Mouse (Mus musculus) spleen, postnatal 36 days (tissue): ENCODE measurements around the gene Rtf2.

Source experiments
- DNase-seq, 2 experiments: peaks; one replicate each; pipeline ENCODE4 v3.0.0; 2022; ENCODE audit warnings: low spot score in 2 of 2, mixed read lengths in 1 of 2

Gene Rtf2

GRCm38 (mm10) chr2:172437371-172437952 is 2.9 kb upstream of the Rtf2 start:
- DNase-seq = peak; percentile 61 to 66

- no peak for DNase-seq
These were observed 267 bp downstream of the Rtf2 start for GRCm38 (mm10) chr2:172440640-172441005.

- DNase-seq = peak; percentile 9 to 37
These were observed 820 bp downstream of the Rtf2 start for GRCm38 (mm10) chr2:172441176-172441575.

GRCm38 (mm10) chr2:172445617-172446016 is 5.3 kb downstream of the Rtf2 start:
- no peak for DNase-seq

GRCm38 (mm10) chr2:172447317-172447716 is 7.0 kb downstream of the Rtf2 start:
- DNase-seq = peak; percentile 29 to 32

GRCm38 (mm10) chr2:172448329-172448728 is 8.0 kb downstream of the Rtf2 start:
- no peak for DNase-seq

GRCm38 (mm10) chr2:172450640-172451039 is 10.3 kb downstream of the Rtf2 start:
- DNase-seq = no peak

- DNase-seq = no peak
These were observed 11.7 kb downstream of the Rtf2 start for GRCm38 (mm10) chr2:172452031-172452430.

GRCm38 (mm10) chr2:172452458-172452857 is 12.1 kb downstream of the Rtf2 start:
- DNase-seq = no peak

- DNase-seq = no peak
These were observed 18.1 kb downstream of the Rtf2 start, which contains the start of gene Gcnt7 for GRCm38 (mm10) chr2:172458496-172458895. TSS of gene Gcnt7 (minus strand) at chr2:172458596.

- DNase-seq = no peak
These were observed 20.3 kb downstream of the Rtf2 start for GRCm38 (mm10) chr2:172460647-172461046.

- no peak for DNase-seq
These were observed 22.5 kb downstream of the Rtf2 start for GRCm38 (mm10) chr2:172462813-172463212.

GRCm38 (mm10) chr2:172466427-172467132 is 26.2 kb downstream of the Rtf2 start:
- no peak for DNase-seq

GRCm38 (mm10) chr2:172467206-172467605 is 26.9 kb downstream of the Rtf2 start:
- no peak for DNase-seq

GRCm38 (mm10) chr2:172468346-172468819 is 28.0 kb downstream of the Rtf2 start:
- DNase-seq = no peak

- no peak for DNase-seq
These were observed 32.0 kb downstream of the Rtf2 start, which contains the start of gene Fam209 for GRCm38 (mm10) chr2:172472318-172472717. TSS of gene Fam209 (plus strand) at chr2:172472520.

- no peak for DNase-seq
These were observed 33.2 kb downstream of the Rtf2 start for GRCm38 (mm10) chr2:172473591-172473990.

- peak; percentile 29 to 31 for DNase-seq
These were observed 34.6 kb downstream of the Rtf2 start for GRCm38 (mm10) chr2:172474970-172475369.

GRCm38 (mm10) chr2:172476707-172477260 is 36.4 kb downstream of the Rtf2 start:
- no peak for DNase-seq

- DNase-seq = no peak
These were observed 37.0 kb downstream of the Rtf2 start for GRCm38 (mm10) chr2:172477350-172477749.

- no peak for DNase-seq
These were observed 37.5 kb downstream of the Rtf2 start for GRCm38 (mm10) chr2:172477860-172478259.

- no peak for DNase-seq
These were observed 39.9 kb downstream of the Rtf2 start for GRCm38 (mm10) chr2:172480296-172480695.
